Mouse (Mus musculus) neural tube, embryonic 12.5 days (tissue): ENCODE measurements around the gene Epc2. TPM values are rescaled to one million over a fixed set of nuclear protein-coding genes. Genes with fewer than 3 reads are reported as not detected.
A peak's percentile ranks its signal among the peaks of the same experiment; 100 is the strongest.

Experiments used
- ATAC-seq: fragments of 200-750 bp; cut with Nextera tagmentation; 2 replicates; pipeline ENCODE4 v1.8.0; 2017; ENCODE audit warnings: low read depth, mild to moderate bottlenecking, moderate TSS enrichment, moderate library complexity; ENCODE audit not compliant: low FRiP score
- H3K27ac ChIP-seq: fragments of 300-500 bp; sonication (generic); 2 replicates; pipeline ENCODE4 v1.5.1; 2016
- H3K27me3 ChIP-seq: fragments of 300-500 bp; sonication (generic); replicated peaks from 2 replicates; pipeline ENCODE4 v1.6.1; 2016; ENCODE audit warnings: mild to moderate bottlenecking
- H3K36me3 ChIP-seq: fragments of 300-500 bp; sonication (generic); 2 replicates; pipeline ENCODE4 v1.6.1; 2016; ENCODE audit warnings: mild to moderate bottlenecking
- H3K4me1 ChIP-seq: fragments of 300-500 bp; sonication (generic); 2 replicates; pipeline ENCODE4 v1.6.1; 2016
- H3K4me2 ChIP-seq: fragments of 300-500 bp; sonication (generic); replicated peaks from 2 replicates; pipeline ENCODE4 v1.6.1; 2016; ENCODE audit warnings: mild to moderate bottlenecking
- H3K4me3 ChIP-seq: fragments of 300-500 bp; sonication (generic); 2 replicates; pipeline ENCODE4 v1.5.1; 2016
- H3K9ac ChIP-seq: fragments of 300-500 bp; sonication (generic); 2 replicates; pipeline ENCODE4 v1.6.1; 2016; ENCODE audit warnings: mild to moderate bottlenecking
- H3K9me3 ChIP-seq: fragments of 300-500 bp; sonication (generic); 2 replicates; pipeline ENCODE4 v1.6.1; 2016; ENCODE audit warnings: mild to moderate bottlenecking
- WGBS: fragments of 180-500 bp; shearing (Covaris S2); methylation state at CpG from one replicate; pipeline ENCODE4 v1.1.7; 2016; 5-methylcytosine and 5-hydroxymethylcytosine counted together
- polyA plus RNA-seq: library from polyadenylated mRNA; unstranded; fragments of >200 nt; fragmentation: Nextera tagmentation; extraction: Ambion mirVana; gene quantifications from 2 replicates; pipeline ENCODE4 v1.2.1, GENCODE M21; 2016

Epc2 gene
- polyA plus RNA-seq, result 12.1 and 13.6 TPM in 2 replicates

GRCm38 (mm10) chr2:49450931-49451636 lies at the start of gene Epc2:
TSS of gene Epc2 (plus strand) at chr2:49451486.
- H3K27me3 ChIP-seq, result no peaks in the 10 kb centered on the region
- WGBS, result under 1% methylated on average over 69 of the region's 88 CpGs

DNA sequence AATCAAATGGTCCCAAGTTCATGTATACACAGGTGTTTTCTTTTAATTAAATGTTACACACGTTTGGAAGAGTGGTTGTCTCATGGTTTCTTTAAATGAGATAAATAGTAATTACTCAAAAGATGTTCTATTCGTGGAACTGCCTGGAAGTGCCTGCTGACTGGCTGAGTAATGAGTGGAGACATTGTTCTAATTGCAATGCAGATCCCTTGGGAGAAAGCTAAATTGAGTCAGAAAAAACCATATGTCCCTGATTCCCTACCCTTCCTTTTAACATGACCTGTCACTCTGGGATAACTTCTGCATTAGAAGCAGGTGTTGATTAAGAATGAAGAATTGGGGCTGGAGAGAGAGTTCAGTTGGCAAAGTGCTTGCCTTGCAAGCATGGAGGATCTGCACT lies 45.3 kb upstream of the Epc2 start:
- no peak overlapping the region for H3K27ac ChIP-seq
- H3K4me1 ChIP-seq, result no peaks in the 10 kb centered on the region
- H3K27me3 ChIP-seq, result no peaks in the 10 kb centered on the region
- H3K9ac ChIP-seq, result no peak overlapping the region
- H3K9me3 ChIP-seq, result no peaks in the 10 kb centered on the region
- H3K4me3 ChIP-seq, result no peak overlapping the region
- 46% methylated on average over 2 of the region's 2 CpGs for WGBS
- no peak for ATAC-seq
- H3K4me2 ChIP-seq, result no peak overlapping the region
- no peaks in the 10 kb centered on the region for H3K36me3 ChIP-seq

More at GRCm38 (mm10) chr2:49450931-49451636, at the start of gene Epc2:
- peak; percentile 87 for ATAC-seq
- H3K36me3 ChIP-seq, result no peaks in the 10 kb centered on the region
- H3K4me3 ChIP-seq, result peak within 1 kb of the TSS; percentile 75
- peak within 1 kb of the TSS; percentile 99 for H3K27ac ChIP-seq
- peaks cover 15% of the 10 kb centered on the region for H3K4me1 ChIP-seq
- H3K4me2 ChIP-seq, result peak within 1 kb of the TSS; percentile 74
- peak within 1 kb of the TSS; percentile 96 for H3K9ac ChIP-seq
- no peaks in the 10 kb centered on the region for H3K9me3 ChIP-seq

- WGBS, result 84% methylated on average over 5 of the region's 5 CpGs
- no peak for ATAC-seq
These were observed 39.6 kb upstream of the Epc2 start for GRCm38 (mm10) chr2:49411685-49412084.

DNA sequence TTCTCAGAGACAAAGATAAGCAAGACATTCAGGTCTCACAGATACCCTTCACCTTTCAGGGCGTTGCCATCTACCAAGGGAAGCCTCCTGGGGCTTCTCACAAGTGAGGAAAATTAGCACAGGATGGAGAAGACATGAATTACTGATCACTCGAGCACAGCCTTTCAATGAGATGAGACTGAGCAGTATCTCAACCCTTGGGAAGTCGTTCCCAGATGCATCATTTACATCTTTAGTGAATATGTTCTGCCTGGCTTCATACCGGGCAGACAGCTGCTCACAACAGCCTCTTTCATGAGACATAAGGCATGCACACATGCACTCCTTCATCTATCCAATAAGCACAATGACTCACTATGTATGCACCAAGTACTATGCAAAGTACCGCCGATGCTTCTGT lies 38.7 kb upstream of the Epc2 start:
- Histone ChIP-seq H3K9me3 (no peaks in the 10 kb centered on the region), H3K4me1 (no peaks in the 10 kb centered on the region), H3K36me3 (no peaks in the 10 kb centered on the region), H3K9ac (no peak overlapping the region), H3K4me2 (no peak overlapping the region), H3K27ac (no peak overlapping the region), H3K4me3 (no peak overlapping the region), H3K27me3 (no peaks in the 10 kb centered on the region)
- 0 out of 2 replicates have a peak, but pooled peaks have one; percentile 41 for ATAC-seq
- 60% methylated on average over 6 of the region's 6 CpGs for WGBS

More at GRCm38 (mm10) chr2:49411685-49412084, 39.6 kb upstream of the Epc2 start:
- Histone ChIP-seq H3K27ac (no peak overlapping the region), H3K4me1 (no peaks in the 10 kb centered on the region), H3K4me2 (no peak overlapping the region), H3K36me3 (no peaks in the 10 kb centered on the region), H3K9me3 (no peaks in the 10 kb centered on the region), H3K9ac (no peak overlapping the region), H3K4me3 (no peak overlapping the region), H3K27me3 (no peaks in the 10 kb centered on the region)

DNA sequence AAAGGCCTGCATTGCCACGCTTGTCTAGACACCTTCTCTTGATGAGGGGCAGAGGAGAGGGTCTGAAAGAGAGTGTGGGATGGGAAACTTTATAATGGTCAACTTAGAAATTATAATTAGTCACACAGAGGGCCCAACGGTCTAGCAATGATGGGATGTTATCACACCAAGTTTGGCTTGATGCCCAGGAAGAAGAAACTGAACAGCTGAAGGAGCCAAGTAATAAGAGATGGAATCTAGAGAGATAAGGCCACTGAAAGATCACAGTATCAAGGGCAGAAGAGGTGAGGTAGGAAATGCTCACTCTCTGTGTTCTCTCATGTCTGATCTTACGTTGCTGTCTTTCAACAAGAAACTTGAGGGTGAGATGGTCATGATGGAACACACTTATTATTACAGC lies 35.4 kb upstream of the Epc2 start:
- no peaks in the 10 kb centered on the region for H3K36me3 ChIP-seq
- 85% methylated on average over 3 of the region's 3 CpGs for WGBS
- ATAC-seq, result no peak

DNA sequence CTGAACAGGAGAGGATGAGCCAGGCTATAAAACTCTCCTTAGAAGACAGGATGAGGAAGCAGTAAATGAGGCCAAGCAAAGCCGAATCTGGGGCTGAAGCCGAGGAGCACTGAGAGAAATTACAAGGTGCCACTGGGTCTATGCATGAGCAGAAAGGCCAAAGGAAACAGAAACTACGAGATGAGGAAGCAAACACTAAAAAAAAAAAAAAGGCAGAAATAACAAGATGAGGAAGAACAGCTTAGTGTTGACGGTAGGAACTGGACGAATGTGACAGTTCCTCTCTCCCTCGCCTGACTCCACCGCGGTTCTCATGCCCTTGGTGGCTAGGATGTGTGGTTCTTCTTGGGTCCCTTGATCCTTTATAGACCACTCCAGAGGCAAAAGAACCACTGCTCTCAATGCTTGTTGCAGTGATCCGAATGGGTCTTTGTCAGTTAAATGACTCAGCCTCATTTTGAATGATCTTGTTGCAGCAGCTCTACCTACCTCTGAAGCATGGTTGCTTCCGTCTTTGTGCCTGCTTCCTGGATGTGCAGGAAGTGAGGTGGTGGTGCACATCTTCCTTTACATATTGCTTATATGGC lies 34.2 kb upstream of the Epc2 start:
- Histone ChIP-seq H3K27me3 (no peaks in the 10 kb centered on the region), H3K27ac (no peak overlapping the region), H3K9me3 (no peaks in the 10 kb centered on the region), H3K4me3 (no peak overlapping the region), H3K4me2 (no peak overlapping the region), H3K9ac (no peak overlapping the region), H3K4me1 (no peaks in the 10 kb centered on the region), H3K36me3 (no peaks in the 10 kb centered on the region)
- WGBS, result 63% methylated on average over 10 of the region's 10 CpGs
- ATAC-seq, result no peak

More for the DNA sequence above, 35.4 kb upstream of the Epc2 start:
- Histone ChIP-seq H3K4me3 (no peak overlapping the region), H3K27me3 (no peaks in the 10 kb centered on the region), H3K9me3 (no peaks in the 10 kb centered on the region), H3K4me2 (no peak overlapping the region), H3K9ac (no peak overlapping the region), H3K4me1 (no peaks in the 10 kb centered on the region), H3K27ac (no peak overlapping the region)

DNA sequence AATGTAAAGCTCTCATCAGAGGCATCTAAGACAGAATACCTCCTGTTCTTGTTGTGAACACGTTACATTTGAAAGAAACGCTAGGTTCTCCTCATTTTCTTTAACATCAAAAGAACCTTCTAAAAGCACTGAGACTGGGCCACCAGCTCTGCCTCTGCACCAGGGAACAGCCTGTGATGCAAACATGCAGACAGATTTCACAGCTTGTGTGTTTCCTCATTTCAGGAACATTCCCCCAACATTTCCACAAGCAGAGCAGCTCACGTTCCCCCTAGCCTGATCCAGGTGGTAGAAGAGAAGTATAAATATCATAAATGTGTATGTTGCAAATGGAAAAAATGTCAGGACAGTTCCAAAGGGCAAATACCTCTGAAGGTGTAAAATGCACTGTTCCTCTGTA lies 30.9 kb upstream of the Epc2 start:
- no peak overlapping the region for H3K4me3 ChIP-seq
- no peak overlapping the region for H3K4me2 ChIP-seq
- no peaks in the 10 kb centered on the region for H3K27me3 ChIP-seq
- WGBS, result 93% methylated on average over 3 of the region's 3 CpGs
- H3K4me1 ChIP-seq, result no peaks in the 10 kb centered on the region
- no peaks in the 10 kb centered on the region for H3K9me3 ChIP-seq
- H3K36me3 ChIP-seq, result no peaks in the 10 kb centered on the region
- H3K27ac ChIP-seq, result no peak overlapping the region
- no peak overlapping the region for H3K9ac ChIP-seq
- no peak for ATAC-seq

- Histone ChIP-seq H3K9ac (no peak overlapping the region), H3K4me1 (no peaks in the 10 kb centered on the region), H3K27me3 (no peaks in the 10 kb centered on the region), H3K9me3 (no peaks in the 10 kb centered on the region), H3K4me3 (no peak overlapping the region), H3K27ac (no peak overlapping the region), H3K4me2 (no peak overlapping the region), H3K36me3 (no peaks in the 10 kb centered on the region)
- ATAC-seq, result no peak
- WGBS, result 74% methylated on average over 2 of the region's 2 CpGs
These were observed 27.4 kb upstream of the Epc2 start for GRCm38 (mm10) chr2:49423857-49424256.

DNA sequence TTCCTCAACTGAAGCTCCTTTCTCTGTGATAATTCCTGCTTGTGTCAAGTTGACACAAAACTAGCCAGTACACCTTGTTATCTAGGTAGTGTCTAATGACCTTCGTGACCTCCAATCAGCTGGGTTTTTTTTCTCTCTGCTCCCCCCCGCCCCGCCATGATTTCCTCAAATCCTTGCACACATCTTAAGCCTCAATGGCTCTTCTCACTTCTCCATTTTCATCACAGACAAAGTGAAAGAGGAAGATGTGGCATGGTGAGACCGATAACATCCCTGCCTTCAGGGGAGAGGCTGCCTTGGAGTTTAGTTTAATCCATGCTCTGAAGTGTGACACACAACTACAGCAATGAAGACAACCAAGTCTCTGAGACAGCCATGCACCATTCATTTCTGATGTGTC lies 26.5 kb upstream of the Epc2 start:
- 77% methylated on average over 4 of the region's 4 CpGs for WGBS
- no peaks in the 10 kb centered on the region for H3K27me3 ChIP-seq

DNA sequence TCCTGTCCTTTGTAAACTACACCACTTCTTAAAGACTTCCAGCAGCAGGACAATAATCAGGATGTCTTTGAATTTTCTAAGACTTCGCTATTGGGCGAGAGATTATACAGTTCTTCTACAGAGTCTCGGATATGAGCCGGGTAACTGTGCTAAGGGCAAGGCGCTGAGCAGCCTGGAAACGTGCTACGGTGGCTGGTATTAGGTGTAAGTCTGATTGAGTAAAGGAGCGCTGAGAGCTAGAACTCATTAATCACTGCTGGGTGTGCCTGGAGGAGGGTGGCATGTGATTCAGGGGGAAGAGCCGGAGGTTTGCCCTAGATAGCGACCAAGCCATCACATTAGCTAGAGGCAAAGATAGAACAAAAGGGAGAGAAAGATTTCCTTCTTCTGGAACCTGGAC lies 25.1 kb upstream of the Epc2 start:
- Histone ChIP-seq H3K4me3 (no peak overlapping the region), H3K4me1 (no peaks in the 10 kb centered on the region), H3K9ac (no peak overlapping the region), H3K36me3 (no peaks in the 10 kb centered on the region), H3K4me2 (no peak overlapping the region), H3K27ac (no peak overlapping the region), H3K27me3 (no peaks in the 10 kb centered on the region), H3K9me3 (no peaks in the 10 kb centered on the region)
- ATAC-seq, result no peak
- WGBS, result 77% methylated on average over 10 of the region's 10 CpGs

More for the DNA sequence above, 26.5 kb upstream of the Epc2 start:
- Histone ChIP-seq H3K4me1 (no peaks in the 10 kb centered on the region), H3K27ac (no peak overlapping the region), H3K9me3 (no peaks in the 10 kb centered on the region), H3K9ac (no peak overlapping the region), H3K36me3 (no peaks in the 10 kb centered on the region), H3K4me2 (no peak overlapping the region), H3K4me3 (no peak overlapping the region)
- no peak for ATAC-seq

DNA sequence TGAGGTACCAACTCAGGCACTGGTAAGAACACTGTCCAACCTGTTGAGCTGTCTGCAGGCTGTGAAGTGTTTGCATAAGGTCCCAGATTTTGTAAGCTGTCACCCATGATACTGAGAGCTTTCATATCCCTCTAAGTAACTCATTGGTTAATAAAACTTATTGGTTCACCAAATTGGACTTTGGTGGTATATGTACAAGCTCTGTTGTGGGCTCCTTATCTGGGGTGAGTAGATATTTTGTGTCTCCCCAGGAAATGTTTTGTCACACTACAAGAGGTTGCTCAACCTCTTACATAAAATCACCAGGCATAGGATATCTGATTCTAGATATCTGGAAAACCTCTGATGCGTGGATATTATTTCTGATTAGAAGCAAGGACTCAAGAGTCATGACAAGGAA lies 20.3 kb upstream of the Epc2 start:
- Histone ChIP-seq H3K9me3 (no peaks in the 10 kb centered on the region), H3K27ac (no peak overlapping the region), H3K4me3 (no peak overlapping the region), H3K4me1 (no peaks in the 10 kb centered on the region), H3K9ac (no peak overlapping the region), H3K27me3 (no peaks in the 10 kb centered on the region), H3K36me3 (no peaks in the 10 kb centered on the region), H3K4me2 (no peak overlapping the region)
- WGBS, result 95% methylated on average over 1 of the region's 1 CpGs
- ATAC-seq, result no peak

- H3K4me2 ChIP-seq, result no peak overlapping the region
- H3K4me3 ChIP-seq, result no peak overlapping the region
- H3K4me1 ChIP-seq, result no peaks in the 10 kb centered on the region
- WGBS, result 87% methylated on average over 9 of the region's 9 CpGs
- no peaks in the 10 kb centered on the region for H3K27me3 ChIP-seq
- H3K9me3 ChIP-seq, result no peaks in the 10 kb centered on the region
- no peak overlapping the region for H3K27ac ChIP-seq
- H3K9ac ChIP-seq, result no peak overlapping the region
- H3K36me3 ChIP-seq, result no peaks in the 10 kb centered on the region
- ATAC-seq, result no peak
These were observed 18.1 kb upstream of the Epc2 start for GRCm38 (mm10) chr2:49433211-49433610.

DNA sequence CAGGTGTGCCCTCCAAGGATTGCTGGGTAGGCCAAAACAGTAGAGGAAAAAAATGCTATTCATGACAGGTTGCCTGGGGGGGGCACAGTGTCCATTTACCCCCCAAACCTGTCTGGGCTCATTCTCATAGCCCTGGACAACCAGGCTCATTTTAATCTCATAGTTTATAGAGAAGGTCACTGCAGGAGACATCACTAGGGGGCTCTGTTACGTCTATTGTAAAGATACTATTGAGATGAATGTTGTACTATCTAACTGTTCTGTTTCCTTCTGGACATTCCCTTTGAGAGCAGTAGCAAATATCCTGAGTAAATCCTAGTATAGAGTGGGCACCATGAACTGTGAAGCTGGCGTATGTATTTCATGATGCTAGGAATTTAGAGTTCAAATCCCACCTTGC lies 5.0 kb upstream of the Epc2 start:
- no peak for ATAC-seq
- Histone ChIP-seq H3K9me3 (no peaks in the 10 kb centered on the region), H3K9ac (no peak overlapping the region), H3K27me3 (no peaks in the 10 kb centered on the region), H3K36me3 (no peaks in the 10 kb centered on the region), H3K4me2 (no peak overlapping the region), H3K4me3 (no peak overlapping the region), H3K4me1 (peaks cover 7% of the 10 kb centered on the region), H3K27ac (no peak overlapping the region)
- WGBS, result 76% methylated on average over 2 of the region's 2 CpGs
